Mouse (Mus musculus): ENCODE data around the gene Ltb. TPM values are rescaled to one million over a fixed set of nuclear protein-coding genes. Genes with fewer than 3 reads are reported as not detected.

The Ltb gene
- total and polyA plus RNA-seq, 3 experiments = 1.1 to 1.5 TPM; not detected in 1

- TF ChIP-seq UBTF (IDR thresholded peaks at IDR 0.05; ENCODE audit: borderline replicate concordance, insufficient read depth, low read depth, low read length) = no peak
Measured at GRCm38 (mm10) chr17:35237504-35237903, 43.3 kb downstream of the Ltb start (continued).

- Histone ChIP-seq H3K9ac (ENCODE audit: control insufficient read depth, low read depth, low read length, poor library complexity, severe bottlenecking) (no peak overlapping the region), H3K36me3 (ENCODE audit: control insufficient read depth in 1 of 2, insufficient read depth in 2 of 2, low read length in 2 of 2) (peaks cover 7 to 22% of the 10 kb centered on the region in 2 experiments; a peak in 3 of 4 replicates), H3K79me2 (ENCODE audit: control insufficient read depth, insufficient read depth, low read length, poor library complexity) (peaks cover 37% of the 10 kb centered on the region)
Measured at GRCm38 (mm10) chr17:35239700-35240099, 45.5 kb downstream of the Ltb start.

GRCm38 (mm10) chr17:35240384-35241304 lies 46.4 kb downstream of the Ltb start:
- TF ChIP-seq SIN3A (IDR thresholded peaks at IDR 0.05; ENCODE audit: low read length) (peak; percentile 17; the same call in 1 of the 2 replicates), TAL1 (IDR thresholded peaks at IDR 0.05; ENCODE audit: low read length) (no peak), ELF1 (IDR thresholded peaks at IDR 0.05; ENCODE audit: low read depth, low read length) (no peak), USF2 (IDR thresholded peaks at IDR 0.05; ENCODE audit: borderline replicate concordance in 1 of 2, insufficient read depth in 1 of 2, low read depth in 1 of 2, low read length in 2 of 2) (no peak), SMC3 (IDR thresholded peaks at IDR 0.05; ENCODE audit: low read depth, low read length) (no peak), MEF2A (IDR thresholded peaks at IDR 0.05; ENCODE audit: extremely low read depth, insufficient replicate concordance, low read depth, low read length, poor library complexity, severe bottlenecking) (no peak), UBTF (IDR thresholded peaks at IDR 0.05; ENCODE audit: borderline replicate concordance, insufficient read depth, low read depth, low read length) (no peak), TBP (IDR thresholded peaks at IDR 0.05; ENCODE audit: low read depth, low read length) (0 out of 2 replicates have a peak, but pooled peaks have one; percentile 16), GATA1 (IDR thresholded peaks at IDR 0.05; ENCODE audit: low read depth, low read length) (peak; percentile 52), E2F4 (IDR thresholded peaks at IDR 0.05; ENCODE audit: borderline replicate concordance, low read depth, low read length) (no peak), MAX (IDR thresholded peaks at IDR 0.05; ENCODE audit: low read length) (0 out of 2 replicates have a peak, but pooled peaks have one; percentile 23), CTCF (IDR thresholded peaks at IDR 0.05 in 2 of 3, conservative IDR thresholded peaks at IDR 0.05 in 1 of 3; ENCODE audit: control insufficient read depth in 1 of 3, insufficient read depth in 1 of 3, low read depth in 2 of 3, low read length in 3 of 3, poor library complexity in 1 of 3, severe bottlenecking in 1 of 3) (no peak), POLR2A (IDR thresholded peaks at IDR 0.05; ENCODE audit: control insufficient read depth in 1 of 2, insufficient read depth in 1 of 2, low read depth in 1 of 2, low read length in 2 of 2, poor library complexity in 1 of 2) (no peak), RCOR1 (IDR thresholded peaks at IDR 0.05; ENCODE audit: low read depth, low read length) (no peak), MAFK (IDR thresholded peaks at IDR 0.05; ENCODE audit: borderline replicate concordance, low read depth, low read length) (no peak), CHD2 (IDR thresholded peaks at IDR 0.05; ENCODE audit: low read length) (no peak), BHLHE40 (IDR thresholded peaks at IDR 0.05; ENCODE audit: borderline replicate concordance, low read depth, low read length) (no peak)
- peaks cover 5 to 28% of the 10 kb centered on the region in 2 experiments; a peak in 3 of 4 replicates for H3K4me1 ChIP-seq (ENCODE audit: control insufficient read depth in 1 of 2, insufficient read depth in 2 of 2, low read length in 2 of 2)

More at GRCm38 (mm10) chr17:35239700-35240099, 45.5 kb downstream of the Ltb start:
- Histone ChIP-seq H3K27me3 (ENCODE audit: control insufficient read depth in 1 of 2, insufficient read depth in 2 of 2, low read length in 2 of 2) (no peaks in the 10 kb centered on the region), H3K9me3 (replicated peaks; ENCODE audit: insufficient read depth, low read length) (no peaks in the 10 kb centered on the region), H3K4me1 (ENCODE audit: control insufficient read depth in 1 of 2, insufficient read depth in 2 of 2, low read length in 2 of 2) (peaks cover 5 to 24% of the 10 kb centered on the region in 2 experiments; a peak in 3 of 4 replicates), H3K27ac (ENCODE audit: control insufficient read depth, low read depth, low read length) (no peak overlapping the region), H3K4me3 (ENCODE audit: control insufficient read depth in 1 of 2, insufficient read depth in 1 of 2, low read depth in 2 of 2, low read length in 2 of 2) (no peak overlapping the region)
- no peak for DNase-seq (ENCODE audit: low read depth, low spot score)
- no peak for TF ChIP-seq TCF12 (IDR thresholded peaks at IDR 0.05; ENCODE audit: low read depth, low read length)
- TF ChIP-seq GATA1 (IDR thresholded peaks at IDR 0.05; ENCODE audit: low read depth, low read length) = no peak
- no peak for TF ChIP-seq ZKSCAN1 (IDR thresholded peaks at IDR 0.05; ENCODE audit: low read depth, low read length)
- TF ChIP-seq ZNF384 (IDR thresholded peaks at IDR 0.05; ENCODE audit: low read depth, low read length) = no peak
- no peak for TF ChIP-seq ETS1 (IDR thresholded peaks at IDR 0.05; ENCODE audit: low read depth, low read length)
- no peak for TF ChIP-seq MAX (IDR thresholded peaks at IDR 0.05; ENCODE audit: low read length)
- no peak for TF ChIP-seq SMC3 (IDR thresholded peaks at IDR 0.05; ENCODE audit: low read depth, low read length)
- TF ChIP-seq CTCF (IDR thresholded peaks at IDR 0.05 in 2 of 3, conservative IDR thresholded peaks at IDR 0.05 in 1 of 3; ENCODE audit: control insufficient read depth in 1 of 3, insufficient read depth in 1 of 3, low read depth in 2 of 3, low read length in 3 of 3, poor library complexity in 1 of 3, severe bottlenecking in 1 of 3) = no peak
- TF ChIP-seq MYB (IDR thresholded peaks at IDR 0.05; ENCODE audit: low read depth, low read length) = no peak
- TF ChIP-seq EP300 (IDR thresholded peaks at IDR 0.05; ENCODE audit: low read depth in 1 of 2, low read length in 2 of 2) = no peak
- TF ChIP-seq MXI1 (IDR thresholded peaks at IDR 0.05; ENCODE audit: low read depth, low read length) = no peak
- no peak for TF ChIP-seq HCFC1 (IDR thresholded peaks at IDR 0.05; ENCODE audit: low read depth, low read length)
- no peak for TF ChIP-seq MEF2A (IDR thresholded peaks at IDR 0.05; ENCODE audit: extremely low read depth, insufficient replicate concordance, low read depth, low read length, poor library complexity, severe bottlenecking)
- TF ChIP-seq RAD21 (IDR thresholded peaks at IDR 0.05; ENCODE audit: low read depth, low read length) = no peak
- no peak for TF ChIP-seq TBP (IDR thresholded peaks at IDR 0.05; ENCODE audit: low read depth, low read length)
- TF ChIP-seq ZMIZ1 (IDR thresholded peaks at IDR 0.05; ENCODE audit: low read depth, low read length) = no peak

More at GRCm38 (mm10) chr17:35240384-35241304, 46.4 kb downstream of the Ltb start:
- Histone ChIP-seq H3K4me3 (ENCODE audit: control insufficient read depth in 1 of 2, insufficient read depth in 1 of 2, low read depth in 2 of 2, low read length in 2 of 2) (peak overlapping the region; percentile 50 to 54), H3K79me2 (ENCODE audit: control insufficient read depth, insufficient read depth, low read length, poor library complexity) (peaks cover 41% of the 10 kb centered on the region), H3K9ac (ENCODE audit: control insufficient read depth, low read depth, low read length, poor library complexity, severe bottlenecking) (peak overlapping the region; percentile 93), H3K27ac (ENCODE audit: control insufficient read depth, low read depth, low read length) (peak overlapping the region; percentile 98), H3K9me3 (replicated peaks; ENCODE audit: insufficient read depth, low read length) (no peaks in the 10 kb centered on the region), H3K36me3 (ENCODE audit: control insufficient read depth in 1 of 2, insufficient read depth in 2 of 2, low read length in 2 of 2) (peaks cover 12 to 31% of the 10 kb centered on the region in 2 experiments), H3K27me3 (ENCODE audit: control insufficient read depth in 1 of 2, insufficient read depth in 2 of 2, low read length in 2 of 2) (no peaks in the 10 kb centered on the region)
- peak; percentile 56 for DNase-seq (ENCODE audit: low read depth, low spot score)
